Mouse (Mus musculus) brown adipose tissue, adult 24 weeks (tissue): ENCODE measurements around the gene Osbpl8. TPM values are rescaled to one million over a fixed set of nuclear protein-coding genes. Genes with fewer than 3 reads are reported as not detected.

ENCODE experiments used
- H3K27ac ChIP-seq: fragments of 200-500 bp; replicated peaks from 2 replicates; pipeline ENCODE4 v1.5.1; 2012; ENCODE audit warnings: low read depth, mild to moderate bottlenecking, low read length
- H3K4me1 ChIP-seq: fragments of 200-500 bp; 2 replicates; pipeline ENCODE4 v1.6.1; 2012; ENCODE audit warnings: low read length, mixed read lengths; ENCODE audit not compliant: control insufficient read depth, insufficient read depth, insufficient read length
- H3K4me3 ChIP-seq: fragments of 200-500 bp; 2 replicates; pipeline ENCODE4 v1.5.1; 2012; ENCODE audit warnings: low read depth, mild to moderate bottlenecking, low read length, moderate library complexity; ENCODE audit not compliant: insufficient read depth
- polyA plus RNA-seq: library from polyadenylated mRNA; stranded (reverse); fragments of >200 nt; gene quantifications from 2 replicates; pipeline ENCODE4 v1.2.4, GENCODE M21; 2012; ENCODE audit not compliant: missing spikeins, insufficient read depth, insufficient read length

Gene Osbpl8
- 7.5 and 11.5 TPM in 2 replicates for polyA plus RNA-seq

- peak within 1 kb of the TSS; percentile 79 for H3K27ac ChIP-seq
- H3K4me3 ChIP-seq = peak within 1 kb of the TSS; percentile 92
- no peaks in the 10 kb centered on the region for H3K4me1 ChIP-seq
Measured at GRCm38 (mm10) chr10:111164304-111165218, at the start of gene Osbpl8. Osbpl8 (plus strand) TSS chr10:111164752.

GRCm38 (mm10) chr10:111117198-111117845 is 47.2 kb upstream of the Osbpl8 start:
- H3K27ac ChIP-seq = no peak overlapping the region
- no peak overlapping the region for H3K4me3 ChIP-seq
- H3K4me1 ChIP-seq = no peaks in the 10 kb centered on the region

GRCm38 (mm10) chr10:111118292-111118691 is 46.3 kb upstream of the Osbpl8 start:
- Histone ChIP-seq H3K4me3 (no peak overlapping the region), H3K4me1 (no peaks in the 10 kb centered on the region), H3K27ac (no peak overlapping the region)

GRCm38 (mm10) chr10:111118991-111119650 is 45.4 kb upstream of the Osbpl8 start:
- Histone ChIP-seq H3K4me1 (no peaks in the 10 kb centered on the region), H3K4me3 (no peak overlapping the region), H3K27ac (peak overlapping the region; percentile 4)

- peak overlapping the region; percentile 4 for H3K27ac ChIP-seq
- H3K4me1 ChIP-seq = no peaks in the 10 kb centered on the region
- no peak overlapping the region for H3K4me3 ChIP-seq
Measured at GRCm38 (mm10) chr10:111119756-111120155, 44.8 kb upstream of the Osbpl8 start.

- Histone ChIP-seq H3K4me1 (no peaks in the 10 kb centered on the region), H3K4me3 (no peak overlapping the region), H3K27ac (no peak overlapping the region)
Measured at GRCm38 (mm10) chr10:111122864-111123398, 41.6 kb upstream of the Osbpl8 start.

GRCm38 (mm10) chr10:111124175-111124574 is 40.4 kb upstream of the Osbpl8 start:
- Histone ChIP-seq H3K4me3 (no peak overlapping the region), H3K4me1 (no peaks in the 10 kb centered on the region), H3K27ac (no peak overlapping the region)

- Histone ChIP-seq H3K4me3 (no peak overlapping the region), H3K4me1 (no peaks in the 10 kb centered on the region)
Measured at GRCm38 (mm10) chr10:111124767-111125315, 39.7 kb upstream of the Osbpl8 start.

GRCm38 (mm10) chr10:111127388-111127787 is 37.2 kb upstream of the Osbpl8 start:
- Histone ChIP-seq H3K4me3 (no peak overlapping the region), H3K27ac (no peak overlapping the region), H3K4me1 (no peaks in the 10 kb centered on the region)

More at GRCm38 (mm10) chr10:111124767-111125315, 39.7 kb upstream of the Osbpl8 start:
- no peak overlapping the region for H3K27ac ChIP-seq

GRCm38 (mm10) chr10:111128493-111128892 is 36.1 kb upstream of the Osbpl8 start:
- Histone ChIP-seq H3K4me3 (no peak overlapping the region), H3K27ac (no peak overlapping the region), H3K4me1 (no peaks in the 10 kb centered on the region)

GRCm38 (mm10) chr10:111129867-111130620 is 34.5 kb upstream of the Osbpl8 start:
- Histone ChIP-seq H3K27ac (no peak overlapping the region), H3K4me1 (no peaks in the 10 kb centered on the region), H3K4me3 (no peak overlapping the region)

- no peak overlapping the region for H3K27ac ChIP-seq
- no peak overlapping the region for H3K4me3 ChIP-seq
- H3K4me1 ChIP-seq = no peaks in the 10 kb centered on the region
Measured at GRCm38 (mm10) chr10:111130872-111131271, 33.7 kb upstream of the Osbpl8 start.

GRCm38 (mm10) chr10:111133271-111133670 is 31.3 kb upstream of the Osbpl8 start:
- no peak overlapping the region for H3K4me3 ChIP-seq
- H3K27ac ChIP-seq = no peak overlapping the region
- H3K4me1 ChIP-seq = no peaks in the 10 kb centered on the region

- no peak overlapping the region for H3K27ac ChIP-seq
- H3K4me3 ChIP-seq = no peak overlapping the region
- no peaks in the 10 kb centered on the region for H3K4me1 ChIP-seq
Measured at GRCm38 (mm10) chr10:111133936-111134335, 30.6 kb upstream of the Osbpl8 start.
